Mouse (Mus musculus) erythroblast, embryonic 14.5 days (primary cell): ENCODE results near the gene Gm7029.
"Not testable (repeated sequence)": the region's sequence is repeated elsewhere in the genome, so short reads cannot be mapped to it uniquely, and the experiment has no call there.

Experiments used
- GATA1 ChIP-seq: IDR thresholded peaks from 2 replicates; pipeline ENCODE4 v1.6.1; 2012; ENCODE audit warnings: low read length, inconsistent platforms, mixed read lengths
- TAL1 ChIP-seq: IDR thresholded peaks from 3 replicates; pipeline ENCODE4 v1.6.1; 2012; ENCODE audit warnings: low read length, inconsistent platforms, mixed read lengths

DNA sequence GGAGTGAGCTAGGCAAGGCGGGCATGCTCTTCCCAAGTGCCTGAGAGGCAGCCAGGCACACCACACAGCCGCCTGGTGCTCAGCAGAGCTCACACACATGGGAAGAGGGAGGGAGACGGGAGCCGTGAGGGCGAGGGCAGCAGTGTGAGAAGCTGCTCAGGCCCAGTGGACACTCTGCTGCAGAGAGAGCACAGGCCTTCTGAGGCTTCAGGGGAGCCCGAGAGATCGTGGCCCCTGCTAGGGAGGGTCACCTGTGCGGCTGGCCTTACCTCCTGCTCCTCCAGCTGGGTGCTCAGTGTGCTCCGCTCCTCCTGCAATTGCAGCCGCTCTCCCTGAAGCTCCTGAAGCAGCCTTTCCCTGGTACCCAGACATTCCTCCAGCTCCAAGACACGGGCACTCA lies 10.7 kb downstream of the Gm7029 start:
- not testable (repeated sequence) for TF ChIP-seq TAL1, GATA1
